ENCODE assay signal across 22 mouse cellular contexts in genomic region chr12:43852246-43852645, GRCm38 (mm10).
"Had no signal": no experiment of that assay in that cellular context is flagged by ENCODE, and none has a peak within 500 bp of the region (broad histone marks: within the 10 kb centered on the region; RNA-seq: fewer than 3 reads in every experiment).

No protein-coding gene starts in this region.

- ATAC-seq: liver, postnatal 0 days; lung, postnatal 0 days; midbrain, embryonic 15.5 days had no signal

- H3K27ac ChIP-seq: limb, embryonic 12.5 days; limb, embryonic 15.5 days; liver, embryonic 14.5 days; macrophage; midbrain, embryonic 12.5 days; midbrain, embryonic 15.5 days; neural tube, embryonic 12.5 days; neural tube, embryonic 15.5 days; stomach, postnatal 0 days had no signal

- H3K9me3 ChIP-seq: limb, embryonic 12.5 days; limb, embryonic 15.5 days; midbrain, embryonic 12.5 days; midbrain, embryonic 15.5 days; neural tube, embryonic 12.5 days; neural tube, embryonic 15.5 days had no signal

- H3K4me1 ChIP-seq: limb, embryonic 12.5 days; limb, embryonic 15.5 days; midbrain, embryonic 12.5 days; midbrain, embryonic 15.5 days; neural tube, embryonic 12.5 days; neural tube, embryonic 15.5 days had no signal

- H3K36me3 ChIP-seq: limb, embryonic 12.5 days; limb, embryonic 15.5 days; midbrain, embryonic 12.5 days; midbrain, embryonic 15.5 days; neural tube, embryonic 12.5 days; neural tube, embryonic 15.5 days had no signal

- H3K4me2 ChIP-seq: limb, embryonic 12.5 days; limb, embryonic 15.5 days; liver, embryonic 11.5 days; lung, embryonic 14.5 days; midbrain, embryonic 12.5 days; midbrain, embryonic 15.5 days; neural tube, embryonic 12.5 days; neural tube, embryonic 15.5 days had no signal

- H3K9ac ChIP-seq: limb, embryonic 12.5 days; limb, embryonic 15.5 days; liver, embryonic 14.5 days; liver, postnatal 0 days; lung, embryonic 14.5 days; midbrain, embryonic 12.5 days; midbrain, embryonic 15.5 days; neural tube, embryonic 12.5 days; neural tube, embryonic 15.5 days had no signal

- H3K27me3 ChIP-seq: limb, embryonic 12.5 days; limb, embryonic 15.5 days; midbrain, embryonic 12.5 days; midbrain, embryonic 15.5 days; neural tube, embryonic 12.5 days; neural tube, embryonic 15.5 days had no signal

- H3K4me3 ChIP-seq: limb, embryonic 12.5 days; limb, embryonic 15.5 days; midbrain, embryonic 12.5 days; midbrain, embryonic 15.5 days; neural tube, embryonic 12.5 days; neural tube, embryonic 15.5 days had no signal

- DNase-seq: kidney, adult 18-20 months; kidney, postnatal 36 days; left cerebral cortex, postnatal 4 days; liver, postnatal 0 days; lung, embryonic 14.5 days; right cerebral cortex, adult 18-20 months; right cerebral cortex, postnatal 14 days; right cerebral cortex, postnatal 4 days; thymus, adult 2 months; thymus, postnatal 14 days; thymus, postnatal 4 days had no signal
